Mouse (Mus musculus) cortical plate, adult 2 months (tissue): ENCODE measurements around the gene Ccdc57. TPM values are rescaled to one million over a fixed set of nuclear protein-coding genes. Genes with fewer than 3 reads are reported as not detected.
"Not testable (repeated sequence)": the region's sequence is repeated elsewhere in the genome, so short reads cannot be mapped to it uniquely, and the experiment has no call there.

Experiments
- H3K27ac ChIP-seq: fragments of 200-500 bp; 2 replicates; pipeline ENCODE4 v1.5.1; 2012; ENCODE audit warnings: low read length, control low read depth, inconsistent platforms; ENCODE audit not compliant: insufficient read depth
- H3K4me1 ChIP-seq: fragments of 200-500 bp; 2 replicates; pipeline ENCODE4 v1.6.1; 2011; ENCODE audit warnings: low read length; ENCODE audit not compliant: control insufficient read depth, insufficient read depth
- H3K4me3 ChIP-seq: fragments of 200-500 bp; 2 replicates; pipeline ENCODE4 v1.5.1; 2011; ENCODE audit warnings: mild to moderate bottlenecking, low read length, control low read depth; ENCODE audit not compliant: insufficient read depth
- CTCF ChIP-seq: fragments of 200-500 bp; IDR thresholded peaks from 2 replicates; pipeline ENCODE4 v1.5.1; 2011; ENCODE audit warnings: mild to moderate bottlenecking, control low read depth, low read length; ENCODE audit not compliant: insufficient read depth; ENCODE audit errors: extremely low read depth
- POLR2A ChIP-seq: fragments of 200-500 bp; IDR thresholded peaks from 2 replicates; pipeline ENCODE4 v1.6.1; 2011; ENCODE audit warnings: mild to moderate bottlenecking, low read length, control low read depth; ENCODE audit not compliant: insufficient read depth; ENCODE audit errors: extremely low read depth
- polyA plus RNA-seq: library from polyadenylated mRNA; depleted of rRNA; stranded (reverse); fragments of >200 nt; gene quantifications from 2 replicates; pipeline ENCODE4 v1.2.3, GENCODE M21; 2012

The Ccdc57 gene
- polyA plus RNA-seq, 1 experiment: 11.0 TPM

- Histone ChIP-seq H3K27ac (no peak overlapping the region), H3K4me1 (peaks cover 3% of the 10 kb centered on the region; the same call in 1 of the 2 replicates), H3K4me3 (no peak overlapping the region)
- TF ChIP-seq CTCF (no peak), POLR2A (no peak)
Observed at GRCm38 (mm10) chr11:120853788-120854187, 78.9 kb downstream of the Ccdc57 start.

- no peak for TF ChIP-seq POLR2A
- no peak for TF ChIP-seq CTCF
- H3K4me1 ChIP-seq: peaks cover 3% of the 10 kb centered on the region; the same call in 1 of the 2 replicates
- H3K4me3 ChIP-seq: no peak overlapping the region
- no peak overlapping the region for H3K27ac ChIP-seq
Observed at GRCm38 (mm10) chr11:120853158-120853557, 79.5 kb downstream of the Ccdc57 start.

- peaks cover 3% of the 10 kb centered on the region; the same call in 1 of the 2 replicates for H3K4me1 ChIP-seq
- H3K27ac ChIP-seq: no peak overlapping the region
- no peak for TF ChIP-seq CTCF
- no peak for TF ChIP-seq POLR2A
- no peak overlapping the region for H3K4me3 ChIP-seq
Observed at GRCm38 (mm10) chr11:120852083-120852935, 80.4 kb downstream of the Ccdc57 start.

- TF ChIP-seq POLR2A (no peak), CTCF (no peak)
- Histone ChIP-seq H3K4me1 (peaks cover 6% of the 10 kb centered on the region), H3K27ac (no peak overlapping the region), H3K4me3 (no peak overlapping the region)
Observed at GRCm38 (mm10) chr11:120851582-120851981, 81.1 kb downstream of the Ccdc57 start.

GRCm38 (mm10) chr11:120851132-120851531, 81.5 kb downstream of the Ccdc57 start:
- H3K4me1 ChIP-seq: peaks cover 6% of the 10 kb centered on the region
- no peak overlapping the region for H3K27ac ChIP-seq
- TF ChIP-seq POLR2A (no peak), CTCF (no peak)
- H3K4me3 ChIP-seq: no peak overlapping the region

GRCm38 (mm10) chr11:120850331-120851030, 82.2 kb downstream of the Ccdc57 start:
- Histone ChIP-seq H3K4me1 (peaks cover 6% of the 10 kb centered on the region), H3K27ac (no peak overlapping the region), H3K4me3 (no peak overlapping the region)
- TF ChIP-seq POLR2A (no peak), CTCF (no peak)

- Histone ChIP-seq H3K4me3 (no peak overlapping the region), H3K4me1 (peaks cover 5% of the 10 kb centered on the region), H3K27ac (peak overlapping the region; percentile 57; the same call in 1 of the 2 replicates)
- TF ChIP-seq POLR2A (no peak), CTCF (no peak)
Observed at GRCm38 (mm10) chr11:120846725-120847475, 85.8 kb downstream of the Ccdc57 start.

GRCm38 (mm10) chr11:120844329-120844728, 88.3 kb downstream of the Ccdc57 start:
- Histone ChIP-seq H3K4me1 (peaks cover 3% of the 10 kb centered on the region), H3K4me3 (no peak overlapping the region), H3K27ac (no peak overlapping the region)
- TF ChIP-seq CTCF: no peak

GRCm38 (mm10) chr11:120833555-120834280, 99.0 kb downstream of the Ccdc57 start:
- Histone ChIP-seq H3K4me1 (no peaks in the 10 kb centered on the region), H3K4me3 (no peak overlapping the region), H3K27ac (no peak overlapping the region)
- TF ChIP-seq CTCF: no peak
- no peak for TF ChIP-seq POLR2A

GRCm38 (mm10) chr11:120832962-120833361, 99.7 kb downstream of the Ccdc57 start:
- not testable (repeated sequence) for H3K4me1 ChIP-seq, H3K27ac ChIP-seq, H3K4me3 ChIP-seq
